Mouse (Mus musculus) 3134 (cell line): ENCODE data around the gene Adh4.
"Not testable (repeated sequence)": the region's sequence is repeated elsewhere in the genome, so short reads cannot be mapped to it uniquely, and the experiment has no call there.

Experiments used
- DNase-seq: peaks from one replicate; pipeline ENCODE4 v3.0.0-alpha.2; 2011; ENCODE audit warnings: low spot score; ENCODE audit not compliant: insufficient read length; ENCODE audit errors: extremely low read depth

The Adh4 gene

GRCm38 (mm10) chr3:138415121-138415690, at the start of gene Adh4:
Gene Adh4 (plus strand): TSS chr3:138415466.
- DNase-seq: no peak

- no peak for DNase-seq
Observed at GRCm38 (mm10) chr3:138366181-138366580, 49.1 kb upstream of the Adh4 start.

- DNase-seq: no peak
Observed at GRCm38 (mm10) chr3:138369546-138369945, 45.7 kb upstream of the Adh4 start.

GRCm38 (mm10) chr3:138370289-138370688, 45.0 kb upstream of the Adh4 start:
- DNase-seq: not testable (repeated sequence)

GRCm38 (mm10) chr3:138373920-138374319, 41.3 kb upstream of the Adh4 start:
- no peak for DNase-seq

- DNase-seq: no peak
Observed at GRCm38 (mm10) chr3:138375148-138375547, 40.1 kb upstream of the Adh4 start.

GRCm38 (mm10) chr3:138381133-138381532, 34.1 kb upstream of the Adh4 start:
- DNase-seq: no peak

- DNase-seq: no peak
Observed at GRCm38 (mm10) chr3:138387155-138387554, 28.1 kb upstream of the Adh4 start.

GRCm38 (mm10) chr3:138404872-138405271, 10.4 kb upstream of the Adh4 start:
- DNase-seq: no peak

GRCm38 (mm10) chr3:138405341-138405740, 9.9 kb upstream of the Adh4 start:
- no peak for DNase-seq

- DNase-seq: no peak
Observed at GRCm38 (mm10) chr3:138405840-138406239, 9.4 kb upstream of the Adh4 start.

- no peak for DNase-seq
Observed at GRCm38 (mm10) chr3:138407920-138408319, 7.3 kb upstream of the Adh4 start.

GRCm38 (mm10) chr3:138409585-138409984, 5.7 kb upstream of the Adh4 start:
- DNase-seq: no peak

- no peak for DNase-seq
Observed at GRCm38 (mm10) chr3:138410211-138410610, 5.1 kb upstream of the Adh4 start.

- DNase-seq: no peak
Observed at GRCm38 (mm10) chr3:138419369-138419768, 4.1 kb downstream of the Adh4 start.

- DNase-seq: no peak
Observed at GRCm38 (mm10) chr3:138420385-138420784, 5.1 kb downstream of the Adh4 start.

- DNase-seq: no peak
Observed at GRCm38 (mm10) chr3:138423664-138424063, 8.4 kb downstream of the Adh4 start.

- DNase-seq: no peak
Observed at GRCm38 (mm10) chr3:138424247-138424646, 9.0 kb downstream of the Adh4 start.

- DNase-seq: no peak
Observed at GRCm38 (mm10) chr3:138430360-138430976, 15.2 kb downstream of the Adh4 start.

- no peak for DNase-seq
Observed at GRCm38 (mm10) chr3:138431835-138432234, 16.6 kb downstream of the Adh4 start.

- no peak for DNase-seq
Observed at GRCm38 (mm10) chr3:138438716-138439115, 23.4 kb downstream of the Adh4 start.

GRCm38 (mm10) chr3:138442203-138442602, 26.9 kb downstream of the Adh4 start:
- no peak for DNase-seq
